Mouse (Mus musculus) MEL-GATA-1-ER (cell line): ENCODE results near the gene Gm21541.
"Not testable (repeated sequence)": the region's sequence is repeated elsewhere in the genome, so short reads cannot be mapped to it uniquely, and the experiment has no call there.

Experiments
- DNase-seq: peaks from one replicate; pipeline ENCODE4 v3.0.0-alpha.2; 2012; ENCODE audit warnings: low read depth; ENCODE audit errors: extremely low read depth

Gm21541 gene

GRCm38 (mm10) chr4:41903310-41903709 is at the start of gene Gm21541:
Gene Gm21541, plus strand, starts transcription at chr4:41903610.
- not testable (repeated sequence) for DNase-seq

- DNase-seq: not testable (repeated sequence)
These were observed 37.9 kb downstream of the Gm21541 start, which contains the start of gene Gm20878 for GRCm38 (mm10) chr4:41941272-41941671. Gene Gm20878, plus strand, starts transcription at chr4:41941572.
